Mouse (Mus musculus): ENCODE measurements around the gene Sprtn.

Gene Sprtn

DNA sequence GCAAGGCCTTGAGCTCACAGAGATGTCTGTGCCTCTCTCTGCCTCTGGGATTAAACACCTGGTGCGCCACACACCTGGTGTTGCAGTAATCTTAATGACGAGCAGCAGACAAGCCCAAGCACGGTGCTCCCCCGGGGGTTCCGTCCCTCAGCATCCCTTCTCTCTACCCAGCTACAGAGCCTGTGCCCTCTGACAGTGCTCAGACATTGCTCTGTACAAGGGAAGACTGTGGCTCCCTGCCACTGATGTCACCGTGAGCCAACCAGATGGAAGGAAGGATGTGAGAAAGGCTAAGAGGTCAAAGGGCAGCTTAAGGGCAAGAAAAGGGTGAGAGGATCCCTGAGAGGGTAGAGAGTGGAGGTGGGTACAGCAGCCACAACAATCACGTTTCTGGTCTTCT is 46.7 kb downstream of the Sprtn start:
- DNase-seq (ENCODE audit: low spot score in 2 of 2): no peak

DNA sequence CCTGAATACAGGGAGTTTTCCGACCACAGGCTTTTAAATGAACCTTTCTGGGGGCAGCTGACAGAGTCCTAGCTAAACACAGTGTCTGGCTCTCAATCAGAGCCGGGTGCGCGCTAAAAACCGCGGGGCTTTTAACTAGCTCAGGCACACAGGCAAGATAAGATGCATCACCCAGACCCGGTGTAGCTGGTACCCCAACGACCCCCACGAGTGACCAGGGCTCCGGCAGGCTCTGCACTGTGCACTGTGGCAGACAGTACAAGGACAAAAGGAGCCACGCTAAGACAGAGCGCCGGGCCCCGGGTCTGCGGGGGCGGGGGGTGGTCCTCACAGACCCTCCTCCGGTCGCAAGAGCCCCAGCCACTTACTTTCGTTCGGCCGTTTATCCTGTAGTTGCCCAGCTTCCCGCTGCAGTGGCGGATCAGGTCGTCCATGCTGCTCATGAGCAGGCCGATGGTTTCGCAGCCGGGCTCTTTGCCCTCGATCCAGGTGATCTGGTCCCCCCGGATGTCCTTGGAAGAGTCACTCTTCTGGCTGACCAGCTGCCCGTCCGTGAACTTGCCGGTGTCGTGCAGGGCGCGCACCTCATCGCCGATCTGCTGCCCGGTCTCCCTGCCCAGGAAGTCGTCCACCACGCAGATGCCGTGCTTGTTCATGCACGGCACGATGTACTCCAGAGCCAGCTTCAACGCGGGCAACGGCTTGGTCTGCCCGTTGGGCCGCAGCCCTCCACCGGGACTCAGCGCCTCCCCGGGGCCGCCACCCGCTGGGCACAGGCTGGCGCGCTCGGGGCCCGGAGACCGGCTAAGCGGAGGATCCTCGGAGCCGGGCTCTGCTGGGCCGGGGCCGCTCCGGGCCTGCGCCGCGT is 50.4 kb downstream of the Sprtn start:
- DNase-seq (ENCODE audit: low spot score in 2 of 2): peak; percentile 18 to 26

DNA sequence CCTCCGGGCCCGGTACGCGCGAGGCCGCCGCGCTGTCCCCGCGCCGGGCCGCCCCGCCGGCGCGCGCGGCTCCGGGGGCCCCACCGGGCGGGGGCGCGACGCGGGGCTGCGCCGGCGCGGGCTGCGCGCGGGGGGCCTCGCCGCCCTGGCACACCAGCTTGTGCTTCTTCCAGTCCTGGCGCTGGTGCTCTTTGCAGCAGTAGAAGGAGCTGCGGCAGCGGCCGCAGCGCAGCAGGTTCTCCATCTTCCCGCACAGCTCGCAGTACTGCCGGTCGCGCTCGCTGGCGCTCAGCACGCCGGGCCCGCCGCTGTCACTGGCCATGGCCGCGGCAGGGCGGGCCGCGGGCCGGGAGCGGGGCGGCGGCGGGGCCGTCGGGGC is 51.0 kb downstream of the Sprtn start:
- no peak for DNase-seq (ENCODE audit: low spot score in 2 of 2)

DNA sequence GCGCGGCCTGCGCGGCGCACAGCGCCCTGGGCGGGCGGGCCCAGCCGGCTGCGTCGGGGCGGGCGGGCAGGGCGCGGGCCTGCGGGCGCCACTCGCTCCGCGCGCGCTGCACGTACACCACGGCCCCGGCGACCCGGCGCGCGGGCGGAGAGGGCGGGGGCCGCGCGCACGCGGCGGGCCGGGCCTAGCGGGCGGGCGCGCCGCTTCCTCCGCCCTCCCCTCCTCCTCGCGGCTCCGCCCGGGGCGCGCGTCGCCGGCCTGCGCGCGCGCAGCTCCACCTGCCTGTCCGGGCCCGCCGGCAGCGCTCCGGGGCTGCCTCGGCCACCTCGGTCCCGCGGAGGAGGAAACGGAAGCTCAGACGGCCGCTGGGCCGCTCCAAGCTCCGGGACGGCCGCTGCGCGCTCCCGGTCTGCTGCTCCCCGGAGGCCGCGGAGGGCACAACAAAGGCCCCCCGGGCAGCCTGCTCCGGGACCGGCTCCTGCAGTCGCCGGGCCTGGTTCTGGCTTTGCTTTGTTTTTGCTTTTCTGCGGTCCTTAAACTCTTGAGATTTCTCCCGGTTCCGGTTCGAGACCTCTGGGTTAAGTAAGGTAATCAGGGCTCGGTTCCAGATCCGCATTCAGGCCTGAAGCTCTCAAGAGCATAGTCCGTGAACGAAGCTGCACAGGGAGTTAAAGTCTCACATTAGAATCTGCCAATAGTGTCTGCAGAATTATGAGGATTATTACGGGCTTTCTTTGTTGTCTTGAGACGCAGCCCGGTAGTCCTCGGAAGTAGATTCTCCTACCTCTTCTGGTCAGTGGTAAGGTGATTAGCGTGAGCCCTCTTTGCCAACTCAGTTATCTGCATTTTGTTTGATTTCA is 51.8 kb downstream of the Sprtn start, which contains the start of gene Egln1:
TSS of gene Egln1 (minus strand) at position 116 of the 860 bp plus-strand sequence.
- peak; percentile 73 to 83 for DNase-seq (ENCODE audit: low spot score in 2 of 2)

DNA sequence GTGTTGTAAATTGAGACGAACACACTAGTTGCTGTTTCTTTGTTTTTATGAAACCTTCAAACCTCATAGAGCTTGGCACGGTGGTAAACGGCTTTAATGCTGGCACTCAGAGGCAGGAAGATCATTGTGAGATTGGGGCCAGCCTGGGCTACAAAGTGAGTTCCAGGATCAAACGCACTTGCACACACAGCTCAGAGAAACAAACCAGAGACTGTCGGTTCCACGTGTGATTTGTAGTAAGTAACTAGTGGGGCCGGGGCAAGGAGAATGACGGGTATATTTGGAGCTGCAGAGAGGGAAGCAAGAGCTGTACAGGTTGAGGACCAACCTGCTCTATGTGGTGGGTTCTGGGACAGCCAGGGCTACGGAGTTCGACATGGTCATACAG is 52.4 kb downstream of the Sprtn start:
- DNase-seq (ENCODE audit: low spot score in 2 of 2): no peak

DNA sequence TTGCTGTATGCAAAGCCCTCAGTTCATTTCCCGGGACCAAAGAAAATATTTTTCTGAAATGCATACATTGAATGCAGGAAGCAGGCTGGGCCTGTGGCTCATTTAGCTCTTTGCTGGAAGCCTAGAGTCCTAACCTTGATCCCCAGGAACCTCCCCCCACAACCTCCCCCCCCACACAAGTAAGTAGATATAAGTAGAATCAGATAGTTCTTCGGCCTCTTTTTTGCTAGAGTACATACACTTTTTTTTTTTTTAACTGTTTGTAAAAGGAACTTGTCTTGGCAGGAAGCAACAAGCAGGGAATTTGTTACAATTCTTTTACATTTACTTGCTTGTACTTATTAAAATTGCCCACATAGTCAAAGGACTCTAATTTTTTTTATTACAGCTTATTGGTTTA is 53.2 kb downstream of the Sprtn start:
- no peak for DNase-seq (ENCODE audit: low spot score in 2 of 2)

DNA sequence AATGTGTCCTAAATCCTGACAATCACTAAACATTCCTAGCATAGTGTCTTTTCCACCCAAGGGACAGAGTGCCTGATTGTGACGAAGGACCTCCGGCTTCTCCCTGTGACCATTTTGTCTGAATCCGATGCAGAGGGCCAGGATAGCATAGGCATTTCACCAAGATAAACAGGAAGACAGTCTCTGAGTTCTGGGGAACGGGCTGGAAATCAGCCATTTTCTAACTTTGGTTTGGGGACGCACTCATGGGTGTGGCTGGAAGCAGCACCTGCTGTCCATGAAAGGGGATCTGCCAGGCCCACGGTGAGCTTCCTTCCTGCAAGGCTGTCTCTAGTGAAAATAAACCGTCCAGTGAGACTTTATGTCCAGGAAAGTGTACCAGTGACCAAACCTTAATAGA is 55.5 kb downstream of the Sprtn start:
- no peak for DNase-seq (ENCODE audit: low spot score in 2 of 2)

DNA sequence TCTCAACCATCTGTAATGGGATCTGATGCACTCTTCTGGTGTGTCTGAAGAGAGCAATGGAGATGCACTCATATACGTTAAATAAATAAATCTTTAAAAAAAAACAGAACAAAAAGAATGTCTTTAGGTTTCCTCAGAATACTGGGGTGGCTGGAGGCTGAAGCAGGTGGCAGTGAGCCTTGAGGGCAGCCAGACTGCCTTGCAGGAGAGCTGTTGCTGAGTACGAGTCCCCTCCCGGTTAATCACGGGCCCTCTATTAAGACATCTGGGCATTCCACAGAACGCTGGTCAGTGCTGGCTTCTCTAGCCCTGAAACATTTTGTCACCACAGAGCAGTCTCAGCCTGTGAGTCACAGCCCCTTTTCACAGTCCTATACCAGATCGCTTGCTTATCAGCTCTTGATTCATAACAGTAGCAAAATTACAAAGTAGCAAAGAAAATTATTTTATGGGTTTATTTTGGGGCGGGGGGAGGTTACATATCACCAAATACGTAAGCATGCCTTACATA is 56.9 kb downstream of the Sprtn start:
- no peak for DNase-seq (ENCODE audit: low spot score in 2 of 2)
